Mouse (Mus musculus) bone marrow macrophage, adult 2 months (primary cell): ENCODE measurements around the gene Gria1. TPM values are rescaled to one million over a fixed set of nuclear protein-coding genes. Genes with fewer than 3 reads are reported as not detected.

Experiments
- H3K27ac ChIP-seq: 2 replicates; pipeline ENCODE4 v1.5.1; 2012; ENCODE audit warnings: low read depth, low read length; ENCODE audit not compliant: insufficient read depth
- H3K4me1 ChIP-seq: 2 replicates; pipeline ENCODE4 v1.6.1; 2012; ENCODE audit warnings: low read length; ENCODE audit not compliant: control insufficient read depth, insufficient read depth
- H3K4me3 ChIP-seq: 2 replicates; pipeline ENCODE4 v1.5.1; 2012; ENCODE audit warnings: mild to moderate bottlenecking, low read length, moderate library complexity; ENCODE audit not compliant: insufficient read depth
- CTCF ChIP-seq: IDR thresholded peaks from 2 replicates; pipeline ENCODE4 v1.5.1; 2012; ENCODE audit warnings: low read depth, mild to moderate bottlenecking, low read length, moderate library complexity
- POLR2A ChIP-seq: IDR thresholded peaks from 2 replicates; pipeline ENCODE4 v1.6.1; 2012; ENCODE audit warnings: mild to moderate bottlenecking, low read depth, low read length, borderline replicate concordance
- polyA plus RNA-seq: library from polyadenylated mRNA; stranded (reverse); fragments of >200 nt; gene quantifications from 2 replicates; pipeline ENCODE4 v1.2.4, GENCODE M21; 2012; ENCODE audit not compliant: missing spikeins, insufficient read depth, insufficient read length

Gria1 gene
- polyA plus RNA-seq, 1 experiment = not detected

DNA sequence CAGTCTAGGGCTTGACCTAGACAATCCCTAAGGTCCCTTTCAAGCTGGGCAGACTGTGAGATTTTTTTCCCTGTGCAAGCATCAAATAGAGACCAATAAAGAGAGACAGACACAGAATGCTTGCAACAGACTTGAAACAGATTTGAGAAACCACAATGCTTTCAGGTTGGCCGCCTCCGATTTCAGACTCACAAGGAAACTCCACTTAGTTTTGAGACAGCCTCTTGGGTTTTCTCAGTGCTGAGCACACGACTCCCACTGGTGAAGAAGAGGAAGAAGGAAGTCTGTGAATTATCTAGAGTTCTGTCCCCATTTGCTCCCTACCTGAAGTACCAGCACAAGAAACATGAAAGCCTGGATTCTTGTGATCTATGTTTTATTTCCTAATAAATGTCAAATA is 94.5 kb downstream of the Gria1 start:
- no peak overlapping the region for H3K4me3 ChIP-seq
- TF ChIP-seq POLR2A (no peak), CTCF (no peak)
- no peaks in the 10 kb centered on the region for H3K4me1 ChIP-seq
- no peak overlapping the region for H3K27ac ChIP-seq

DNA sequence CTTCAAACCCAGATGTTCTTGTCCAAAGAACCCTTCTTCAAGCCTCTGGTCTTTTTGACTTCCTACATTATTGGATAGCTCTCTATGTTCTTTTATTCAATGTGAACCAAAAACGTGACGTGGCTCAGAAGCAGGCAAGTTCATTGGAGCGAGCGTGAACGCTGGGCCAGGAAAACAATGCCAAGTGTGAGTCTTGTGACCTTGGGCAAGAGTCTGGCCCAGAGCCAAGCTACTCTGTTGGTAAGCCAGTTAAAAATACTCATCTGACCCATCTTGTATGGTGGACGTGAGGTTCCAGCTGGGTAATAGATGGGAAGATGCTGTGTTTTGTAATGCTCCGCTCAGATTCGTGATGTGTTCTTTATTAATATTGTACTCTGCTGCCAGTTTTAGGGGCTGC is 101.2 kb downstream of the Gria1 start:
- Histone ChIP-seq H3K4me1 (no peaks in the 10 kb centered on the region), H3K4me3 (no peak overlapping the region), H3K27ac (no peak overlapping the region)
- TF ChIP-seq CTCF (no peak), POLR2A (no peak)

DNA sequence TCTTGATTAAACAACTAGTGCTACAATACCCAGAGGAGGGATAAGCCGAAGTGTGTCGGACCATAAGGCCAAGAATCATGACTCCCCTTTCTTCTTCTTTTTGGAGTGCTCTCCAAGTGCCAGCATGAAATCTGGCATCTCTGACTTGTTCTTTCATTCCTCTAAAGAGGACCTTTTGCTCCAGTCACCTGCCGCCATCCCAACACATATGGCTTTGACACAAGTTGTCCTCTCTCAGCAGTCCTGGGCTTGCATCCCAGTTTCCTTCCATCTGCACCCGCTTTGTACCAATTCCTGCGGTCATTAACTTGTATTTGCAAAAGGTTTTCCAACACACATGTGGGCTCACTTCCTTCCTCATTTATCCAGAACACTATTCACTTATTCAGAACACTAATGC is 103.2 kb downstream of the Gria1 start:
- H3K4me1 ChIP-seq = no peaks in the 10 kb centered on the region
- no peak for TF ChIP-seq POLR2A
- TF ChIP-seq CTCF = no peak
- H3K27ac ChIP-seq = no peak overlapping the region
- no peak overlapping the region for H3K4me3 ChIP-seq

DNA sequence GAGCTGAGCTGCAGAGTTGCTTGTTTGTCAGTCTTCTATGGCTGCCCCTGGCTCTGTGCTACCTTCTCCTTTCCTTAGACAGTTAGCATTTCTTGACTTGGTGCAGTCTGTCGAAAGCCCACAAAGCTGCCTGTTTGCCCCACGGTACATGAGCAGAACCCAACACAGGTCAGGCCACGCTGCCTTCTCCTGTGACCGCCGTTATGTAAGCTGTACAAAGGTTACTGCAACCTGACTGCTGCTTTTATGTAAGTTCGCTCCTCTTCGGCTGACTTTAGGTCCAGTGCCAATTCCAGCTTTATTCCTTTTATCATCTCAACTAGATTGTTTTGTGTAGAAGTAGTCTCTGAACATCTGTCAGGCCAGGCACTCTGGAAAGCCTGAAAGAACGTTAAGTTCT is 115.9 kb downstream of the Gria1 start:
- no peak for TF ChIP-seq CTCF
- no peak for TF ChIP-seq POLR2A
- no peak overlapping the region for H3K27ac ChIP-seq
- no peaks in the 10 kb centered on the region for H3K4me1 ChIP-seq
- no peak overlapping the region for H3K4me3 ChIP-seq

DNA sequence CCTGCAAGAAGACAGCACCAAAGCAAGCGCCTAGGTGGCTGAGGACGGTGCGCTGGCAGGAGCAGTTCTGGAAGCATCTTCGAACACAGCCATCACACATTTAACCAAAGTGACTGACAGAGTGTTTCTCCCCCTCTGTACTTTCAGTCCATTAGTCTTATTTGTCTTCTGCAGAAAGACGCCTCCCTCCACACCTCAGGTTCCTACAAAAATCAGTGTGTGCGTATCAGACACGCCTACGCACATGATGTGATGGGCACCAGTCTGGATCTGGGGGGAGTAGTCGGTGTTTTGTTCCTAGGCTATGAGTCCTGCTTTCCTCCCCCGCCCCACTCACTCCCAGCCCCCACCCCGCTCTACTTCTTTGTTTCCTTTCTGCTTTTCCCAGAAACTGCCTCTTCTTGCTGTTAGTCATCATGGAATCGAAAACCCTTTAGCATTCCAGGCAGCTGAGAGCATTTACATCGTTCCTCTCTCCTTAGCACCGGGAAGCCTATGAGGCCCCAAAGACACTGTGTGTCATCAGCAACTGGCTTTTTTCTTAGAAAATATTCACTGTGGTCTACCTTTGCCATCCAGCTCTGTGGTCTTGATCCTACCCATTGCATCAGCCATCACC is 129.1 kb downstream of the Gria1 start:
- TF ChIP-seq POLR2A (no peak), CTCF (no peak)
- no peak overlapping the region for H3K4me3 ChIP-seq
- H3K4me1 ChIP-seq = no peaks in the 10 kb centered on the region
- H3K27ac ChIP-seq = no peak overlapping the region

DNA sequence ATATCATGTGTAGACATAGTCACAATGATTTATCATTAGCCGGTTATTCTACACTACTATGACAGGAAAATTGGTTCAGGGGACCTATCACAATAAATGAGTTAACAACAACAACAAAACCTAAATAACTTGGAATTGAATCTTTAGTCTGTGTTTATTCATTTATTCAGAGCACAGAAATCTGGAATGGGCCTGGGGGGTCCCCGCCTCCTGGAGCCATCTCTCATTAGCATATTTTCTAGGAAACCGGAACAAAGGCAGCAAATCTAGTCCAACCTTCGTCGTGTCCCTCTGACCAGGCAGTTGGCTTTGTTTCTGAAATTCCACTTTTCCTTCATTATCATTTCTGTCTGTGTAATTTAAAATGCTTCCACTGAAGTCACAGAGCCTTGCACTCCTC is 132.5 kb downstream of the Gria1 start:
- no peak overlapping the region for H3K27ac ChIP-seq
- TF ChIP-seq POLR2A (no peak), CTCF (no peak)
- H3K4me1 ChIP-seq = no peaks in the 10 kb centered on the region
- no peak overlapping the region for H3K4me3 ChIP-seq

DNA sequence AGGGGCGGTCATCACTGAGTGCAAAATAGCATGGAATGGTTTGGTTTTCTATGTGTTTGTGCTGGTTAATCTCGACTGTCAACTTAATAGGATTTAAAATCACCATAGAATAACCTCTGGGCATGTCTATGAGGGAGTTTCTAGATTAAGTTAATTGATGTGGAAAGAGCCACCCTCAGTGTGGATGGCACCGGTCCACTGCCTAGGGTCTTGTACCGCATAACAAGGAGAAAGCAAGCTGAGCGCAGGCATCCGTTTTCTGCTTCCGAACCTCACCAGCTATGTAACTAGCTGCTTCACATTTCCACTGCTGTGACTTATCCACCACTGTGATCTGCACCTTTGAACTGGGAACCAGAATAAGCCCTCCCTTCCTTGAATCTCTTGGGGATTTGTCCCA is 134.0 kb downstream of the Gria1 start:
- no peak for TF ChIP-seq POLR2A
- no peak for TF ChIP-seq CTCF
- H3K4me1 ChIP-seq = no peaks in the 10 kb centered on the region
- no peak overlapping the region for H3K4me3 ChIP-seq
- H3K27ac ChIP-seq = no peak overlapping the region

DNA sequence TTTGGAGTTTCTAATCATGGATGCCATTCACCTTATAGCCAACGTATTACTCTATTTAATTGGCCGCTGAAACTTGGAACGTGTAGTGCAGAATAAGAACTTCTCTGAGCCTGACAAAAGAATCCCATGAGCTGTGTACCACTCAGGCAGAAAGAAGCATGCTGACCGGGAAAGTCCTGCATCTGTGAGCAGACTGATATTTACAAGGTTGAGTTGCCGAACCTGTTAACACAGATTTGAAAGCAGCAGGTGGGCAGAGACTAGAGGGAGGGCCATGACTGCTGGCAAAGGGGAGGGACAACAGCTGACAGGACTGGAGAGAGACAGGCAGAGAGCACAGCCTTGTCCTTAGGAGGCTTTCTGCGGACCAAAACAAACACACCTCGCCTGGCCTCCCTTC is 134.5 kb downstream of the Gria1 start:
- no peak overlapping the region for H3K4me3 ChIP-seq
- no peak overlapping the region for H3K27ac ChIP-seq
- no peaks in the 10 kb centered on the region for H3K4me1 ChIP-seq
- TF ChIP-seq CTCF (no peak), POLR2A (no peak)

DNA sequence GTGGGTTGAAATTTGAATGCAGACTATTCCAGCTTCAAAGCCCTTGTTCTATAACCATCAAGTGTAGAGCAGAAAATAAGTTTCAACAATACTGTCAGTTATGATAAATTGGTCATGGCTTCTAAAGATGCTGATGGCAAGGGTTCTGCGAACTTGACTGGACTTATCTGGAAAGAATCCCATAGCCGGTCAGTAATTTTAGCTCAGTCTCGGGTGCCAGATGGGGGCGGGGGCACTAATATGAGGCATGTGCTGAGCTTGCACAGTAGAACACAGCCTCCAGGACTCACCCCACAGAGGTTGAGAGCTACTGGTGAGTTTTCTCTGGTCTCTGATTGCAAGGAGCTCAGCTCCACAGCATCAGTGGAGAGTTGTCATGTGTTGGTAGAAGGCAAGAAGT is 140.5 kb downstream of the Gria1 start:
- no peak overlapping the region for H3K4me3 ChIP-seq
- H3K4me1 ChIP-seq = no peaks in the 10 kb centered on the region
- TF ChIP-seq CTCF = no peak
- TF ChIP-seq POLR2A = no peak
- H3K27ac ChIP-seq = no peak overlapping the region

DNA sequence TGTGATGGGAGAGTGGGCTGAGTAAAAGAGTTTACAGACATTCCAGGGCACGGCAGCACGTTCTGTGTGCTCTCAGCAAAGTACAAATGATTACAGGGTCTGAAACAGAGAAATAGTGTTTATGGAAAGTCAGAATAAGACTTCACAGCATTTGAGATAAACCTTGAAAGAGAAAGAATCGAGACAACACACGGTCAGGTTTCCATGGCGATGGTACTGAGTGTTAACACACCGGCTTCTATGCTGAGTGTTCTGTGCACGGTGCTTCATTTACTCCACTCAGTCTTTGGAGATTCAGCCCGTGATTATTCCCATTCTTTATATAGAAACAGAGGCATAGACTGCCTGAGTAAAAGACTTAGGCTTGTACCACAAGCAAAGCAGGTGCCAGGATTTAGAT is 143.8 kb downstream of the Gria1 start:
- H3K4me1 ChIP-seq = no peaks in the 10 kb centered on the region
- H3K27ac ChIP-seq = no peak overlapping the region
- TF ChIP-seq POLR2A = no peak
- no peak for TF ChIP-seq CTCF
- H3K4me3 ChIP-seq = no peak overlapping the region

DNA sequence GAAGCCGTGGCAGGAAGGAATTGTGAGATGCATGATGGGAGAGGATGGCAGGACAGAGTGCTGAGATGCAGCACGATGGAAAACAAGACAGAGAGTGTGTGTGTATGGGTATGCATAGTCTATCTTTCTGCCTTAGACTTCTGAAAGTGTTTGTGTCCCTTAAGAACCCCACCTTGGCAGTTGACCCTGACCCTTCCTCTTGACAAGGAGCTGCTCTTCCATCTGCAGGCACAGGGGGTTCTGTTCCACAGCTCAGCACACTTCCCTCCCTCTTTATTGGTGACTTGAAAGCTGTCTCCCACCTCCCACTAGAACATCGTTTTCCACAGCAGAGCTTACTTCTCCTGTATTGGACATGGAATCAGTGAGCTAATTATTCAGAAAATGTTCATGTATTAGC is 148.2 kb downstream of the Gria1 start:
- no peak overlapping the region for H3K27ac ChIP-seq
- H3K4me1 ChIP-seq = no peaks in the 10 kb centered on the region
- TF ChIP-seq CTCF (no peak), POLR2A (no peak)

More for the DNA sequence above, 148.2 kb downstream of the Gria1 start:
- no peak overlapping the region for H3K4me3 ChIP-seq
